Mouse (Mus musculus): ENCODE data around the gene Sh3bp4.
A peak's percentile ranks its signal among the peaks of the same experiment; 100 is the strongest.

Gene Sh3bp4

GRCm38 (mm10) chr1:89184839-89185238, 114.6 kb downstream of the Sh3bp4 start:
- DNase-seq (ENCODE audit: low spot score): no peak

- no peak for DNase-seq (ENCODE audit: low spot score)
These were observed 117.2 kb downstream of the Sh3bp4 start for GRCm38 (mm10) chr1:89187441-89187840.

GRCm38 (mm10) chr1:89188091-89188490, 117.9 kb downstream of the Sh3bp4 start:
- no peak for DNase-seq (ENCODE audit: low spot score)

GRCm38 (mm10) chr1:89189204-89189603, 119.0 kb downstream of the Sh3bp4 start:
- DNase-seq (ENCODE audit: low spot score): no peak

- DNase-seq (ENCODE audit: low spot score): no peak
These were observed 120.4 kb downstream of the Sh3bp4 start for GRCm38 (mm10) chr1:89190621-89191020.

- peak; percentile 84 for DNase-seq (ENCODE audit: low spot score)
These were observed 121.0 kb downstream of the Sh3bp4 start for GRCm38 (mm10) chr1:89191127-89191740.

- DNase-seq (ENCODE audit: low spot score): peak; percentile 43
These were observed 122.5 kb downstream of the Sh3bp4 start for GRCm38 (mm10) chr1:89192536-89193220.

- DNase-seq (ENCODE audit: low spot score): no peak
These were observed 123.4 kb downstream of the Sh3bp4 start for GRCm38 (mm10) chr1:89193576-89193975.

- peak; percentile 86 for DNase-seq (ENCODE audit: low spot score)
These were observed 125.9 kb downstream of the Sh3bp4 start for GRCm38 (mm10) chr1:89195827-89196712.
